Mouse (Mus musculus) cerebellum, adult 18-20 months (tissue): ENCODE measurements around the gene Pdrg1.

Source experiments
- DNase-seq, 2 experiments: peaks; one replicate each; pipeline ENCODE4 v3.0.0; 2021

The Pdrg1 gene

GRCm38 (mm10) chr2:153031126-153032082 is 16.2 kb upstream of the Pdrg1 start, which contains the start of gene Xkr7:
Gene Xkr7 (plus strand): TSS chr2:153031852.
- peak; percentile 78 to 83 for DNase-seq

GRCm38 (mm10) chr2:153030422-153030821 is 15.2 kb upstream of the Pdrg1 start:
- no peak for DNase-seq

- DNase-seq = peak; percentile 70 to 76
Observed at GRCm38 (mm10) chr2:153027501-153027900, 12.3 kb upstream of the Pdrg1 start.

- DNase-seq = no peak
Observed at GRCm38 (mm10) chr2:153026052-153026451, 10.8 kb upstream of the Pdrg1 start.

GRCm38 (mm10) chr2:153022855-153023254 is 7.6 kb upstream of the Pdrg1 start:
- no peak for DNase-seq

GRCm38 (mm10) chr2:153021163-153021562 is 5.9 kb upstream of the Pdrg1 start:
- DNase-seq = no peak

- no peak for DNase-seq
Observed at GRCm38 (mm10) chr2:153019355-153019754, 4.1 kb upstream of the Pdrg1 start.

- no peak for DNase-seq
Observed at GRCm38 (mm10) chr2:153016786-153017185, 1.6 kb upstream of the Pdrg1 start.

- DNase-seq = peak; percentile 62 to 67
Observed at GRCm38 (mm10) chr2:153015804-153016203, 577 bp upstream of the Pdrg1 start.

GRCm38 (mm10) chr2:153013724-153014515 is 1.3 kb downstream of the Pdrg1 start:
- DNase-seq = peak in 1 of 2 experiments; percentile 30

- peak; percentile 67 to 70 for DNase-seq
Observed at GRCm38 (mm10) chr2:153009192-153009973, 5.8 kb downstream of the Pdrg1 start.

- DNase-seq = no peak
Observed at GRCm38 (mm10) chr2:153005981-153006380, 9.2 kb downstream of the Pdrg1 start.

- DNase-seq = no peak
Observed at GRCm38 (mm10) chr2:153003681-153004338, 11.4 kb downstream of the Pdrg1 start.

- DNase-seq = no peak
Observed at GRCm38 (mm10) chr2:153002492-153003248, 12.6 kb downstream of the Pdrg1 start.

GRCm38 (mm10) chr2:152997046-152997445 is 18.2 kb downstream of the Pdrg1 start:
- no peak for DNase-seq

GRCm38 (mm10) chr2:152991529-152991928 is 23.7 kb downstream of the Pdrg1 start:
- DNase-seq = no peak

GRCm38 (mm10) chr2:152985582-152985981 is 29.6 kb downstream of the Pdrg1 start:
- no peak for DNase-seq

GRCm38 (mm10) chr2:152976991-152977390 is 38.2 kb downstream of the Pdrg1 start:
- no peak for DNase-seq

- DNase-seq = no peak
Observed at GRCm38 (mm10) chr2:152965555-152965954, 49.7 kb downstream of the Pdrg1 start.

- DNase-seq = peak; percentile 82 to 87
Observed at GRCm38 (mm10) chr2:152962091-152962793, 53.0 kb downstream of the Pdrg1 start, which contains the start of gene Ttll9. Gene Ttll9 (plus strand): TSS chr2:152962485.
